Mouse (Mus musculus) myocyte (in vitro differentiated cells): ENCODE results near the gene Vwce. TPM values are rescaled to one million over a fixed set of nuclear protein-coding genes. Genes with fewer than 3 reads are reported as not detected.

Experiments used
- H3K27me3 ChIP-seq: one replicate; pipeline ENCODE4 v1.6.1; 2011; ENCODE audit not compliant: control insufficient read depth, insufficient read depth, insufficient read length
- H3K36me3 ChIP-seq: one replicate; pipeline ENCODE4 v1.6.1; 2011; ENCODE audit not compliant: control insufficient read depth, insufficient read depth
- H3K4me2 ChIP-seq: one replicate; pipeline ENCODE4 v1.6.1; 2011; ENCODE audit warnings: low read depth, control low read depth
- H3K4me3 ChIP-seq: one replicate; pipeline ENCODE4 v1.5.1; 2011; ENCODE audit warnings: mild to moderate bottlenecking, control low read depth, moderate library complexity
- H3K79me2 ChIP-seq: one replicate; pipeline ENCODE4 v1.6.1; 2011; ENCODE audit not compliant: control insufficient read depth, insufficient read depth
- H3ac ChIP-seq: one replicate; pipeline ENCODE4 v1.6.1; 2011; ENCODE audit not compliant: control insufficient read depth, insufficient read length
- CEBPB ChIP-seq: IDR thresholded peaks from 2 replicates; pipeline ENCODE4 v1.6.1; 2011; ENCODE audit warnings: mild to moderate bottlenecking, moderate library complexity; ENCODE audit not compliant: poor library complexity, insufficient read depth, severe bottlenecking
- E2F4 ChIP-seq: IDR thresholded peaks from one replicate; pipeline ENCODE4 v1.6.1; 2011; ENCODE audit warnings: mild to moderate bottlenecking, control low read depth, moderate library complexity; ENCODE audit not compliant: insufficient read depth
- MAX ChIP-seq: IDR thresholded peaks from one replicate; pipeline ENCODE4 v1.6.1; 2011; ENCODE audit warnings: low read depth, mild to moderate bottlenecking, control low read depth
- MYOD1 ChIP-seq, 3 experiments: IDR thresholded peaks; one replicate each; pipeline ENCODE4 v1.6.1; 2011; ENCODE audit warnings: control low read depth in 2 of 3, low read depth in 2 of 3, mild to moderate bottlenecking in 2 of 3, moderate library complexity in 1 of 3; ENCODE audit not compliant: insufficient read length in 2 of 3, control insufficient read depth in 1 of 3
- MYOG ChIP-seq, 3 experiments: IDR thresholded peaks; one replicate each; pipeline ENCODE4 v1.6.1; 2011; ENCODE audit warnings: control low read depth in 2 of 3, low read depth in 2 of 3, mild to moderate bottlenecking in 2 of 3; ENCODE audit not compliant: insufficient read length in 2 of 3, control insufficient read depth in 1 of 3, insufficient read depth in 1 of 3
- POLR2A ChIP-seq: IDR thresholded peaks from one replicate; pipeline ENCODE4 v1.6.1; 2011; ENCODE audit warnings: low read depth, mild to moderate bottlenecking, control low read depth, moderate library complexity; ENCODE audit not compliant: insufficient read length
- POLR2AphosphoS2 ChIP-seq: IDR thresholded peaks from one replicate; pipeline ENCODE4 v1.6.1; 2011; ENCODE audit warnings: low read depth, control low read depth; ENCODE audit not compliant: insufficient read length
- REST ChIP-seq: IDR thresholded peaks from one replicate; pipeline ENCODE4 v1.6.1; 2011; ENCODE audit warnings: mild to moderate bottlenecking, control low read depth, moderate library complexity; ENCODE audit not compliant: insufficient read depth, insufficient read length
- SRF ChIP-seq: IDR thresholded peaks from one replicate; pipeline ENCODE4 v1.6.1; 2011; ENCODE audit warnings: low read depth; ENCODE audit not compliant: control insufficient read depth, insufficient read length
- TCF12 ChIP-seq: IDR thresholded peaks from one replicate; pipeline ENCODE4 v1.6.1; 2011; ENCODE audit warnings: mild to moderate bottlenecking, control low read depth; ENCODE audit not compliant: poor library complexity, insufficient read depth, severe bottlenecking
- TCF3 ChIP-seq: IDR thresholded peaks from one replicate; pipeline ENCODE4 v1.6.1; 2011; ENCODE audit warnings: low read depth, control low read depth; ENCODE audit not compliant: insufficient read length
- USF1 ChIP-seq: IDR thresholded peaks from one replicate; pipeline ENCODE4 v1.6.1; 2011; ENCODE audit warnings: low read depth, mild to moderate bottlenecking, control low read depth, moderate library complexity
- polyA plus RNA-seq: library from polyadenylated mRNA; unstranded; fragments of >200 nt; fragmentation: generic; extraction: Trizol; gene quantifications from one replicate; pipeline ENCODE4 v1.2.1, GENCODE M21; 2012; ENCODE audit warnings: missing spikeins

The Vwce gene
- polyA plus RNA-seq, 1 experiment, result 0.05 TPM

DNA sequence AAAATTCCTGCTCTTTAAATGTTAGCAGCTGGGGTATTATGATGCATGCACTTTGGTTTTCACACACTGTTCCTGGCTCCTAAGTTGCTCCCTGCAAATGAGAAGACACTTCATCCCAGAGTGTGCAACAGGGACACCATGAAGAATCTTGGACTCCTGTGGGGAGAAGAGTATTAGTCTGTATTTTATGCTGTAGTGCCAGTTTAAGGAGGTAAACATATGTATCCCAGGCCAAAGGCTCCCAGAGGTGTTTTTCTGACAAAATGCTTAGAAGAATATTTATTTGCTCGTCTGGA, 44.7 kb downstream of the Vwce start:
- Histone ChIP-seq H3ac (no peak overlapping the region), H3K4me3 (no peak overlapping the region), H3K27me3 (no peaks in the 10 kb centered on the region), H3K79me2 (no peaks in the 10 kb centered on the region), H3K36me3 (no peaks in the 10 kb centered on the region), H3K4me2 (no peak overlapping the region)
- TF ChIP-seq MYOG (IDR thresholded peaks at IDR 0.05; ENCODE audit: control insufficient read depth in 1 of 3, insufficient read depth in 1 of 3, insufficient read length in 2 of 3, low read depth in 2 of 3) (no peak), SRF (no peak), POLR2A (no peak), POLR2AphosphoS2 (no peak), REST (no peak), TCF3 (no peak), USF1 (no peak), MAX (no peak), TCF12 (no peak), CEBPB (no peak), MYOD1 (IDR thresholded peaks at IDR 0.05; ENCODE audit: control insufficient read depth in 1 of 3, insufficient read length in 2 of 3, low read depth in 2 of 3) (no peak), E2F4 (no peak)

DNA sequence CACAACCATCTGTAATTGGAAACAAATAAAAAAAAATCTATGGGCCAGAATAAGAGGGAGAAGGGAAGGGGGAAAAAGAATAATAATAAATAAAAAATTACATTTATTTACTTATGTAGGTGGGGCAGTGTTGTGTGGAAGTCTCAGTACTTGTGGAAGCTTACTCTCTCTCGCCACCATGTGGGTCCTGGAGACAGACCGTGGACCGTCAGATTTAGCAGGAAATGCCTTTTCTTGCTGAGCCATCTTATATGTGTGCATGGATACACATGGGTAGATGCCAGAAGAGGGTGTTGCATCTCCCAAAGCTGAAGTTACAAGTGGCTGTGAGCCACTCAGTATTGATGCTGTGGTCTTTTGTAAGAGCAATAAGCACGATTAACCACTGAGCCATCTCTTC, 47.6 kb downstream of the Vwce start:
- Histone ChIP-seq H3ac (no peak overlapping the region), H3K79me2 (no peaks in the 10 kb centered on the region), H3K4me2 (no peak overlapping the region), H3K36me3 (no peaks in the 10 kb centered on the region), H3K4me3 (no peak overlapping the region), H3K27me3 (no peaks in the 10 kb centered on the region)
- TF ChIP-seq MYOD1 (IDR thresholded peaks at IDR 0.05; ENCODE audit: control insufficient read depth in 1 of 3, insufficient read length in 2 of 3, low read depth in 2 of 3) (no peak), SRF (no peak), REST (no peak), E2F4 (no peak), POLR2A (no peak)

- Histone ChIP-seq H3K79me2 (peaks cover 10% of the 10 kb centered on the region), H3K4me2 (no peak overlapping the region), H3K36me3 (no peaks in the 10 kb centered on the region), H3K4me3 (no peak overlapping the region), H3ac (no peak overlapping the region), H3K27me3 (no peaks in the 10 kb centered on the region)
- no peak for TF ChIP-seq TCF3
- TF ChIP-seq MAX, result no peak
- TF ChIP-seq MYOD1 (IDR thresholded peaks at IDR 0.05; ENCODE audit: control insufficient read depth in 1 of 3, insufficient read length in 2 of 3, low read depth in 2 of 3), result no peak
Measured at GRCm38 (mm10) chr19:10685081-10685480, 51.1 kb downstream of the Vwce start.

DNA sequence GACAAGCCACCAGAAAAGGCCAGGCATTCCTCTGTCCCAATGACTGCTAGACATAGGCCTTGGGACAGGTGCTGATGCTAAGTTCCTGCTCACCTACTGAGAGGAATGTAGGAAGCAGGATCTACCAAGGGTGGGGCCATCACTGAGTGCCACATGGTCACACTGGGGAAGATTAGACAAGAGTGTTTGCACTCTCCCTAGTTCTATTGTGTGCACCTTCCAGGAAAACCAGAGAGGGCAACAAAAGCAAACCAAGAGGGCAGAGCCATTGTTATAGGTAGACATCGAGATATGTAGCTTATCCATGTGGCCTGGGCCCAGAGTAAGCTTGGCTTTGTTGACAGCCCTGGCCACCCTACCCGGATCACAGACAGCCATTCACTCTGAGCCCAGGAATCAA, 51.7 kb downstream of the Vwce start:
- H3K4me2 ChIP-seq, result no peak overlapping the region
- H3K79me2 ChIP-seq, result peaks cover 12% of the 10 kb centered on the region
- no peak overlapping the region for H3ac ChIP-seq
- no peak for TF ChIP-seq TCF12
- TF ChIP-seq CEBPB, result no peak
- no peak for TF ChIP-seq E2F4
- TF ChIP-seq POLR2A, result no peak
- TF ChIP-seq REST, result no peak
- no peak for TF ChIP-seq SRF
- TF ChIP-seq USF1, result no peak
- TF ChIP-seq POLR2AphosphoS2, result no peak
- no peak for TF ChIP-seq TCF3
- no peak for TF ChIP-seq MYOD1 (IDR thresholded peaks at IDR 0.05; ENCODE audit: control insufficient read depth in 1 of 3, insufficient read length in 2 of 3, low read depth in 2 of 3)
- no peak for TF ChIP-seq MYOG (IDR thresholded peaks at IDR 0.05; ENCODE audit: control insufficient read depth in 1 of 3, insufficient read depth in 1 of 3, insufficient read length in 2 of 3, low read depth in 2 of 3)
- no peak for TF ChIP-seq MAX
- no peaks in the 10 kb centered on the region for H3K36me3 ChIP-seq
- no peak overlapping the region for H3K4me3 ChIP-seq
- no peaks in the 10 kb centered on the region for H3K27me3 ChIP-seq

- H3ac ChIP-seq, result peak within 1 kb of the TSS; percentile 97
- no peaks in the 10 kb centered on the region for H3K36me3 ChIP-seq
- TF ChIP-seq SRF (peak; percentile 23), MYOD1 (IDR thresholded peaks at IDR 0.05; ENCODE audit: control insufficient read depth in 1 of 3, insufficient read length in 2 of 3, low read depth in 2 of 3) (peak in 1 of 3 experiments; percentile 26), MYOG (IDR thresholded peaks at IDR 0.05; ENCODE audit: control insufficient read depth in 1 of 3, insufficient read depth in 1 of 3, insufficient read length in 2 of 3, low read depth in 2 of 3) (peak in 1 of 3 experiments; percentile 7), TCF12 (no peak), POLR2AphosphoS2 (peak; percentile 64), TCF3 (no peak), MAX (no peak), E2F4 (no peak), REST (no peak), CEBPB (no peak), USF1 (peak; percentile 74), POLR2A (peak; percentile 79)
- H3K27me3 ChIP-seq, result no peaks in the 10 kb centered on the region
- H3K4me2 ChIP-seq, result peak within 1 kb of the TSS; percentile 98
- peaks cover 42% of the 10 kb centered on the region for H3K79me2 ChIP-seq
- H3K4me3 ChIP-seq, result peak within 1 kb of the TSS; percentile 62
Measured at GRCm38 (mm10) chr19:10688537-10689352, 54.7 kb downstream of the Vwce start, which contains the start of gene Vps37c. TSS of gene Vps37c (plus strand) at chr19:10688735.
